Mouse (Mus musculus): ENCODE data around the gene Ifi27.

DNA sequence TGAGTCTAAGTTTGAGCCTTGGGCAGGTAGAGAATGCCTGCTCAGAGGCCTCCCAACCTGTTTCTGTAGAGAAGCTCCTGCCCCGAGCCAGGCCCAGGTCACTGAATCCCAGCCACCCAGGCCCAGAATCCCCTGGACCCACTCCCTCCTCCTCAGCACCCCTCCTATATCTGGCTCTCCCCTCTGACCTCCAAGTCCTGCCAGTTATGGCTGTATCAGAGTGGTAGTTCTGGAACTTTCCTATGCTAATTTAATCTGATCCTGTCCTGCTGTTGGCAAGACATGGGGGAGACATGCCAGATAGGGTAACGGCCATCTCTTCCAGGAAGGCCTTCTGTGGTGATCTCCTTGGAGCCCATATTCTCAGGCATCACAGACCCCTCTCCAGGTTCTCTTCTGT, 48.8 kb downstream of the Ifi27 start:
- no peak for TF ChIP-seq CTCF (IDR thresholded peaks at IDR 0.05; ENCODE audit: low read depth)
- TF ChIP-seq EP300 (IDR thresholded peaks at IDR 0.05; ENCODE audit: low read depth): no peak
